Mouse (Mus musculus): Measurements from ENCODE around the gene Cdc42ep4. TPM values are rescaled to one million over a fixed set of nuclear protein-coding genes. Genes with fewer than 3 reads are reported as not detected.

Gene Cdc42ep4
- polyA plus RNA-seq, 1 experiment from 2014 or later, result 106 TPM

GRCm38 (mm10) chr11:113705966-113706652 is 45.6 kb downstream of the Cdc42ep4 start:
- Histone ChIP-seq H3K4me3 (no peak overlapping the region), H3K27ac (no peak overlapping the region), H3K9ac (no peak overlapping the region), H3K27me3 (peaks cover 17% of the 10 kb centered on the region), H3K36me3 (peaks cover 7% of the 10 kb centered on the region; the same call in 1 of the 2 replicates), H3K4me1 (peaks cover 30% of the 10 kb centered on the region), H3K9me3 (replicated peaks) (no peaks in the 10 kb centered on the region), H3K4me2 (replicated peaks) (no peak overlapping the region)
- 87% methylated on average over 15 of the region's 15 CpGs for WGBS
- no peak for ATAC-seq (ENCODE audit: low FRiP score)

DNA sequence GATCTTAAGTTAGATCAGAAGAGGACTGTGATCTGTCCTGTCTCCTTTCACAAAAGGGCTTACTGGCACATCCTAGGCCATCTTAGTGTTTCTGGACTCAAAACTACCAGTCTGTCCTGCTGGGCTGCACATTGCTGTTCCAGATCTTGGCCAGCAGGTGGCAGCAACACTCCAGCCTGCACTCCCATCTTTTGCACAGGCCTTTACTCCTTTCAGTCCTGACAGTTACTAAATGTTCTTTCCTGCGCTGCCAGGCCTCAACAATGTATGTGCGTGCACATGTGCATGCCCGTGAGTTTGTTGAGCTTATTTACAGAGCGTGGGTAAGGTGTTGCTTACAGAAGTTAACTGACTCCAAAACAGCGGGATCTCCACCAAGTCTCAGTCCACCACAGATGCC is 47.9 kb downstream of the Cdc42ep4 start:
- no peak overlapping the region for H3K27ac ChIP-seq
- no peak overlapping the region for H3K9ac ChIP-seq
- peaks cover 6% of the 10 kb centered on the region for H3K4me1 ChIP-seq
- WGBS, result 38% methylated on average over 5 of the region's 5 CpGs
- no peak overlapping the region for H3K4me2 ChIP-seq (replicated peaks)
- no peak overlapping the region for H3K4me3 ChIP-seq
- H3K9me3 ChIP-seq (replicated peaks), result no peaks in the 10 kb centered on the region
- peaks cover 13% of the 10 kb centered on the region for H3K36me3 ChIP-seq
- peaks cover 8% of the 10 kb centered on the region for H3K27me3 ChIP-seq
- ATAC-seq (ENCODE audit: low FRiP score), result peak; percentile 46

- H3K4me3 ChIP-seq, result no peak overlapping the region
- no peak overlapping the region for H3K27ac ChIP-seq
- 90% methylated on average over 7 of the region's 7 CpGs for WGBS
- peaks cover 3% of the 10 kb centered on the region for H3K4me1 ChIP-seq
- no peaks in the 10 kb centered on the region for H3K9me3 ChIP-seq (replicated peaks)
- no peak overlapping the region for H3K9ac ChIP-seq
- ATAC-seq (ENCODE audit: low FRiP score), result no peak
- H3K4me2 ChIP-seq (replicated peaks), result no peak overlapping the region
- H3K36me3 ChIP-seq, result peaks cover 34% of the 10 kb centered on the region
- H3K27me3 ChIP-seq, result no peaks in the 10 kb centered on the region
Observed at GRCm38 (mm10) chr11:113699643-113700042, 52.0 kb downstream of the Cdc42ep4 start.

DNA sequence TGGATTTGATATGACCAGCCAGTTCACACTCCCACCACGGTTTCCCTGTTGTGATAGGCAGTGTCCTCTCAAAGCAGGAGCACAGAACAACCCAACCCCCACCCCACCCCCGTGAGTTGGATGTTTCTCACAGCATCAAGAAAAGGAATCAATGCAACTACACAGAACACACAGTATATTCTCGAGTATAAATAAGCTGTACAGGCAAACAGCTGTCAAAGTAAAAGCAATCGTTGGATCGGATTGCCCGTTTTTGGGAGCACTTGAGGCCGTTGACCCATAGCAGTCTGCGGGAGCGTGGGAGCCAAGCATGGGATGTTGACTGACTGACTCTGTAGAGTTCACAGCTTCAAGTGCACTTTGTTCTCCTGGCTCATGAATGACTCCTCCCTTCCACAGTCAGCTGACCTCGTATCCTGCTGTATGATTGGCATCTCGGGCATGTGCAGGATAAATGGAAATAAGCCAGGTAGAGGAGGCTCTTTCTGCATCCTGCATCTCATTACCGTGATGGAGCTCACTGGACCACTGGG is 53.6 kb downstream of the Cdc42ep4 start:
- no peaks in the 10 kb centered on the region for H3K9me3 ChIP-seq (replicated peaks)

DNA sequence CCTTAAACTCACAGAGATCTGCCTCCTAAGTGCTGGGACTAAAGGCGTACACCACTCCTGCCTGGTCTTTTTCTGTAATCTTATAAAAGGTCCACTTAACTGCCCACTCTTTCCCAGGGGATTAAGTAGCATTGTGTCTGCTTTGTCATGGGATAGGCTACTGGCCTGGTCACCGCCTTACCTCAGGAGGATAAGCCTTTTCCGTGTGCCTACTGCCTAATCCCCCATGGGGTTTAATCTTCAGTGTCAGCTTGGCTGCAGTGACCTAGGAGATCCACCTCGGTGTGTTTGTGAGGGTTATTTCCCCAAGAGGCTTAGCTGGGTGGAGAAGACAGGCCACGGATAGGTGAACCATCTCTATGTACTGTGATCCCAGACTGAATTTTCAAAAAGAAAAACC is 54.1 kb downstream of the Cdc42ep4 start:
- no peak overlapping the region for H3K4me3 ChIP-seq
- peaks cover 55% of the 10 kb centered on the region for H3K36me3 ChIP-seq
- no peak overlapping the region for H3K4me2 ChIP-seq (replicated peaks)
- H3K9ac ChIP-seq, result no peak overlapping the region
- H3K27me3 ChIP-seq, result no peaks in the 10 kb centered on the region
- WGBS, result 71% methylated on average over 5 of the region's 5 CpGs
- H3K9me3 ChIP-seq (replicated peaks), result no peaks in the 10 kb centered on the region
- ATAC-seq (ENCODE audit: low FRiP score), result no peak
- H3K4me1 ChIP-seq, result no peaks in the 10 kb centered on the region; the same call in 1 of the 2 replicates
- H3K27ac ChIP-seq, result no peak overlapping the region

More for the DNA sequence above, 53.6 kb downstream of the Cdc42ep4 start:
- no peaks in the 10 kb centered on the region; the same call in 1 of the 2 replicates for H3K4me1 ChIP-seq
- no peak overlapping the region for H3K27ac ChIP-seq
- 84% methylated on average over 12 of the region's 12 CpGs for WGBS
- H3K36me3 ChIP-seq, result peaks cover 50% of the 10 kb centered on the region
- no peak overlapping the region for H3K4me3 ChIP-seq
- H3K27me3 ChIP-seq, result no peaks in the 10 kb centered on the region
- ATAC-seq (ENCODE audit: low FRiP score), result no peak
- no peak overlapping the region for H3K9ac ChIP-seq
- H3K4me2 ChIP-seq (replicated peaks), result no peak overlapping the region

DNA sequence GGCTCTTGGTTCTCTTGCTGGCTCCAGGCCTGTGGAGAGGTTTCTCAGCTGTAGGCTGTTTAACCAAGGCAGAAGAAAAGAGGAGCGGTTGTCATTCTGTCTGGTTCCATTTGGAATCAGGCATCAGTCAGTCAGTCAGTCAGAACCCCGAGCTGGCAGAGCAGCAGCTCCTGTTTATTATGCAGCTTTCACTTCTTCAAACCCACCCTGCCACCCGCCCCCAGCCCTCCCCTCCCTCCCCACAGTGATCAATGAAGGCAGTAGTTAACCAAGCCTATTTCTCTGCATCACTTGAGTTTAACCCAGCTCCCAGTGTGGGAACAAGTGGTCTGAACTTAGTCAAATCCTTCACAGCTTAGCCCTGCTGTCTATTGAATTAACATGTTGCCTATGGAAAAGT is 59.8 kb downstream of the Cdc42ep4 start:
- no peaks in the 10 kb centered on the region for H3K27me3 ChIP-seq
- no peak overlapping the region for H3K4me3 ChIP-seq
- H3K9me3 ChIP-seq (replicated peaks), result no peaks in the 10 kb centered on the region
- no peak overlapping the region for H3K9ac ChIP-seq
- peaks cover 78% of the 10 kb centered on the region for H3K36me3 ChIP-seq
- no peak overlapping the region for H3K4me2 ChIP-seq (replicated peaks)
- ATAC-seq (ENCODE audit: low FRiP score), result no peak
- no peak overlapping the region for H3K27ac ChIP-seq
- 66% methylated on average over 3 of the region's 3 CpGs for WGBS
- peaks cover 3% of the 10 kb centered on the region for H3K4me1 ChIP-seq

GRCm38 (mm10) chr11:113691318-113691717 is 60.4 kb downstream of the Cdc42ep4 start:
- no peak for ATAC-seq (ENCODE audit: low FRiP score)
- H3K36me3 ChIP-seq, result peaks cover 72% of the 10 kb centered on the region

DNA sequence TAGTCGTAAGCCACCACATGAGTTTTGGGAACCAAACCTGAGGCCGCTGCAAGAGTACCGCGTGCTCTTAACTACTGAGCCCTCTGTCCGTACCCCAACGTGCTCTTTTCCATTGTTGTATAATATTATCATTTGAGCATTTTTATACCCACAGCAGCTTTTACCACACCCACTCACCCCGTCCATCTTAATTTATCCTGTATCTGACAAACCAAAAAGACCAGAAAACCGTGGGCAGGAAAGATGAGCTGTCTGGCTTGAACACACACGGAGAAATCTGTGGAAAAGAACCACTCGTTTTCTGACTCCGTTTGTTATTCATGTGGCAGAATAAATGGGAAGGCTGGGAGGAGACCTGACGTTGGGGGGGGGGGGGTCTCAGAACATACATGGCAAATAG is 61.2 kb downstream of the Cdc42ep4 start:
- no peak for ATAC-seq (ENCODE audit: low FRiP score)
- Histone ChIP-seq H3K36me3 (peaks cover 65% of the 10 kb centered on the region), H3K9ac (no peak overlapping the region), H3K4me1 (peaks cover 14% of the 10 kb centered on the region), H3K4me3 (no peak overlapping the region), H3K27me3 (no peaks in the 10 kb centered on the region), H3K27ac (no peak overlapping the region), H3K4me2 (replicated peaks) (no peak overlapping the region), H3K9me3 (replicated peaks) (no peaks in the 10 kb centered on the region)
- 92% methylated on average over 12 of the region's 12 CpGs for WGBS

More at GRCm38 (mm10) chr11:113691318-113691717, 60.4 kb downstream of the Cdc42ep4 start:
- Histone ChIP-seq H3K9ac (no peak overlapping the region), H3K4me1 (peaks cover 9% of the 10 kb centered on the region), H3K9me3 (replicated peaks) (no peaks in the 10 kb centered on the region), H3K4me3 (no peak overlapping the region), H3K27ac (no peak overlapping the region), H3K4me2 (replicated peaks) (no peak overlapping the region), H3K27me3 (no peaks in the 10 kb centered on the region)
- WGBS, result 94% methylated on average over 5 of the region's 5 CpGs

- no peaks in the 10 kb centered on the region for H3K27me3 ChIP-seq
- no peaks in the 10 kb centered on the region for H3K9me3 ChIP-seq (replicated peaks)
- WGBS, result 33% methylated on average over 2 of the region's 2 CpGs
- no peak overlapping the region for H3K4me2 ChIP-seq (replicated peaks)
- H3K9ac ChIP-seq, result no peak overlapping the region
- peak overlapping the region; percentile 64; the same call in 1 of the 2 replicates for H3K27ac ChIP-seq
- ATAC-seq (ENCODE audit: low FRiP score), result 0 out of 2 replicates have a peak, but pooled peaks have one; percentile 18
- H3K4me1 ChIP-seq, result peaks cover 32% of the 10 kb centered on the region
- peaks cover 33% of the 10 kb centered on the region for H3K36me3 ChIP-seq
- no peak overlapping the region for H3K4me3 ChIP-seq
Observed at GRCm38 (mm10) chr11:113687031-113687430, 64.7 kb downstream of the Cdc42ep4 start.

GRCm38 (mm10) chr11:113684707-113685426 is 66.8 kb downstream of the Cdc42ep4 start:
- H3K4me2 ChIP-seq (replicated peaks), result peak overlapping the region; percentile 91
- H3K9me3 ChIP-seq (replicated peaks), result no peaks in the 10 kb centered on the region
- 44% methylated on average over 25 of the region's 25 CpGs for WGBS
- H3K27ac ChIP-seq, result 0 out of 2 replicates have a peak overlapping the region, but pooled peaks have one; percentile 97
- peaks cover 22% of the 10 kb centered on the region for H3K36me3 ChIP-seq
- no peaks in the 10 kb centered on the region for H3K27me3 ChIP-seq
- H3K4me3 ChIP-seq, result peak overlapping the region; percentile 98
- H3K4me1 ChIP-seq, result peaks cover 43% of the 10 kb centered on the region
- peak overlapping the region; percentile 87 for H3K9ac ChIP-seq
- no peak for ATAC-seq (ENCODE audit: low FRiP score)

GRCm38 (mm10) chr11:113683957-113684706 is 67.5 kb downstream of the Cdc42ep4 start, which contains the start of the genes Fam104a and D11Wsu47e:
TSS of gene Fam104a (minus strand) at chr11:113684155.
TSS of gene D11Wsu47e (plus strand) at chr11:113684412.
- ATAC-seq (ENCODE audit: low FRiP score), result peak; percentile 94
- H3K9ac ChIP-seq, result peak within 1 kb of the TSS; percentile 87
- H3K9me3 ChIP-seq (replicated peaks), result no peaks in the 10 kb centered on the region
- peak within 1 kb of the TSS; percentile 91 for H3K4me2 ChIP-seq (replicated peaks)
- H3K4me3 ChIP-seq, result peak within 1 kb of the TSS; percentile 98
- peaks cover 43% of the 10 kb centered on the region for H3K4me1 ChIP-seq
- peaks cover 15% of the 10 kb centered on the region for H3K36me3 ChIP-seq
- H3K27ac ChIP-seq, result peak within 1 kb of the TSS; percentile 97
- WGBS, result under 1% methylated on average over 73 of the region's 73 CpGs
- no peaks in the 10 kb centered on the region for H3K27me3 ChIP-seq

GRCm38 (mm10) chr11:113683627-113683956 is 68.1 kb downstream of the Cdc42ep4 start:
- no peaks in the 10 kb centered on the region for H3K27me3 ChIP-seq
- H3K9me3 ChIP-seq (replicated peaks), result no peaks in the 10 kb centered on the region
- H3K4me2 ChIP-seq (replicated peaks), result peak overlapping the region; percentile 91
- WGBS, result 0% methylated on average over 30 of the region's 38 CpGs
- peak overlapping the region; percentile 97 for H3K27ac ChIP-seq
- peak overlapping the region; percentile 98 for H3K4me3 ChIP-seq
- peaks cover 10% of the 10 kb centered on the region for H3K36me3 ChIP-seq
- ATAC-seq (ENCODE audit: low FRiP score), result peak; percentile 73
- H3K9ac ChIP-seq, result peak overlapping the region; percentile 87
- peaks cover 43% of the 10 kb centered on the region for H3K4me1 ChIP-seq
